Mouse (Mus musculus) liver, embryonic 14.5 days (tissue): ENCODE data around the gene Nptn.

ENCODE experiments used
- CTCF ChIP-seq: IDR thresholded peaks from 2 replicates; pipeline ENCODE4 v1.5.1; 2016; ENCODE audit warnings: antibody characterized with exemption, low read depth, control low read depth
- EP300 ChIP-seq: IDR thresholded peaks from 2 replicates; pipeline ENCODE4 v1.6.1; 2016; ENCODE audit warnings: antibody characterized with exemption, low read depth

DNA sequence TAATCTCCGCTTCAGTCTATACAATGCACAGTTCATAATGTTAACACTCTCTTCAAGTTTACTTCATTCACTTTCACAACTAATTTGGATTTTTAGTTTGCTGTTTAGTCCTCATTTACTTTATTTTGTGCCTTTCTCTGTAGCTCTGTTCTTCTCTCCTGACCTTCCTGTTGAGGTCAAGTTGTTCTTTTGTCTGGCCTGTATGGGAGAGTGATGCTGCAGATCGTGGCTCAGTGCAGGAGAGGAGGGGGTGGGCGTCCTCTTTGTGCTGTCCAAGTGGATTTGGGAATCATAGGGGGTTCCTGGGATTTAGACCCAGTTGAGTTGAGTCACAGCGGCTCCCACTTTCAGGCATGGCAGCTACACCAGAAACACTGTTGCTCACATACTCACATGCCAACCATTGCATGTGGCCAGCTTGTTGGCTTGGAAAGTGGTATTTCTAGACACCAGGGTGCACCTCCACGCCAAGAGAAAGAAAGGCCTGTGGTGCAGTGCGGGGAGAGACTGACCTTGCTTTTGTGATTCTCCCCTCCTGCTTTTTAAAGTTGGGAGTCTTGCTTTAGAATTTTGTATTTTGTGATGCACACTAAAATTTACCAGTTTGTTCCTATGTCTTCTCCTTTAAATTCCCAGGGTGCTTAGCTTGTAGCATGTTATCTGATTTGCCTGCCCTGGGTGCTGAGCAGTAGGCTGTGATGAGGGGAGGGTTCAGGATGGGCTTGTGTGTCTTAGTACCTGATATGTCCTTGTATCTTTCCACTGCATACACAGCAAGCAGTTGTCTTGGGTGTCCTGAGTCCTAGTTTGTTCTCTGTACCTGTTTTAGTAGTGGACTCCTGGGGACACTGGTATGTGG lies 66.6 kb downstream of the Nptn start:
- TF ChIP-seq CTCF = no peak
- no peak for TF ChIP-seq EP300
